Mouse (Mus musculus): ENCODE measurements around the gene Xrcc6.

Gene Xrcc6

DNA sequence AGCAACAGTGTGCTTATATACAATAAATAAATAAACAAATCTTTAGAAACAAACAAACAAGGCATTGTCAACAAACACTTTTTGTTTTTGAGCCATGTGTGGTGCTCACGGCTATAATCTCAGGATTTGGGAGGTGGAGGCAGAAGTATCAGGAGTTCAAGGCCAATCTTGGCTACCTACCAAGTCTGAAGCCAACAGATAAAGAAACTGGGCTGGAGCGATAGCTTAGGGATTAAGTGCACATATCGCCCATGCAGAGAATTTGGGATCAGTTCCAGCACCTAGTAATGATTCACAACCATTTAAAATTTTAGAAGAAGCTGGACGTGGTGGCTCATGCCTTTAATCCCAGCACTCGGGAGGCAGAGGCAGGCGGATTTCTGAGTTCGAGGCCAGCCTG lies 85.9 kb downstream of the Xrcc6 start:
- DNase-seq (ENCODE audit: low read depth in 1 of 2, low spot score in 2 of 2), result no peak

GRCm38 (mm10) chr15:82079883-82080282 lies 92.2 kb downstream of the Xrcc6 start:
- no peak for DNase-seq (ENCODE audit: low read depth in 1 of 2, low spot score in 2 of 2)

DNA sequence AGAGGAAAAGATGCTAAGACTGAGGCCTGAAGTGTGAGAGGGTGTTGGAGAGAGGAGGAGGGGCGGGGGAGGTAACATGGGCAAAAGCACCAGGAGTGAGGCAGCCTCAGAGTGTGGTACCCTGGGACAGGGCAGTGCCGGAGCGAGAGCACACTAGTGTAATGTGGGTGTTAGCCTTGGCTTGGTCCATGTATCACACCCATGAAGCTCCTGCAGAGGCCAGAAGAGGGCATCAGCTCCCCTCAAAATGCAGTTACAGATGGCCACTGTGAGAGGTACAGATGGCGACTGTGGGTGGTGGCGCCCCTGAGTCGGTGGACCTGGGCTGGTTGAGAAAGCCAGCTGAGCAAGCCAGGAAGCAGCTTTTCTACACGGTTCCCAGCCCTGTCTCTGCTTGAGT lies 93.5 kb downstream of the Xrcc6 start:
- no peak for DNase-seq (ENCODE audit: low read depth in 1 of 2, low spot score in 2 of 2)

DNA sequence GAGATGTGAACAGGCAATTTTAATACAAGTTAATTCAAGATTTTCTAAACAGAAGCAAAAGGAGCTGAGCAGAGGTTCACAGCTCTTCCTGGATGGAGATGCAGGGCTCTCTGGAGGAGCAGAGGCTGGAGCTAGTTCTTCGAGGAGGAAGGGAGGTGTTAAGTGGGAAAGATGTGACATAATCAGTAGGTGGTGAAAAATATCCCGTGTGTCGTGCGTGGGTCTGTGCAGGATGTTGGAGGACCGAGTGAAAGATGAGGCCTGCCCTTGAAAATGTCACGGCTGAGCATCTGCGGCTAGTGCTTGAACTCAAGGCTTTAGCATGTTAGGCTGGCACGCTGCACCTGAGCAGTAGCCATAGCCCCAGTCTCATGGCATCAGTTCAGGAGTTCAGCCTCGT lies 98.0 kb downstream of the Xrcc6 start:
- no peak for DNase-seq (ENCODE audit: low read depth in 1 of 2, low spot score in 2 of 2)

DNA sequence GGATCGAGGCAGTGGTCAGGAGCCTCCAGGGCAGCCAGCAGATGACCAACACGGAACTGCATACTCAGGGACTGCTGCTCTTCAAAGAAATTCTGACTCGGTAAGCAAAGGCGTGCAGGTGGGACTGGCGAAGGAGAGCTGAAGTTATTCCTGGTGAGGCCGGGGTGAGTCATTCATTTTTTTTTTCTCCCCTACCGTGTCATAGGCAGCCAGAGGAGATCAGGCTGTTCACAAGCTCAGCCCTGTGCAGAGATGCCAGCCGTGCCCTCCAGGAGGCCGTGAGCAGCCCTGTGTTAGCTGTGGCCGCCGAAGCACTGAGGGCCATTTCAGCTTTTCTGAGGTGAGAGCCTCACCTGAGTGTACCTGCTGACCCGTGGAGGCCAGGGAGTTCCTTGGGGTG lies 98.5 kb downstream of the Xrcc6 start:
- no peak for DNase-seq (ENCODE audit: low read depth in 1 of 2, low spot score in 2 of 2)

- DNase-seq (ENCODE audit: low read depth in 1 of 2, low spot score in 2 of 2), result no peak
Measured at GRCm38 (mm10) chr15:82087266-82087665, 99.6 kb downstream of the Xrcc6 start.

Measured in monocyte, adult 2 months (primary cell).